Mouse (Mus musculus) kidney, adult 2 months (tissue): ENCODE results near the gene Ralgapa2.

Source experiments
- CTCF ChIP-seq: fragments of 200-500 bp; conservative IDR thresholded peaks from 2 replicates; pipeline ENCODE4 v1.5.1; 2011; ENCODE audit warnings: low read depth, mild to moderate bottlenecking, control low read depth, low read length, moderate library complexity, mixed read lengths; ENCODE audit not compliant: insufficient read depth, insufficient read length
- POLR2A ChIP-seq: fragments of 200-500 bp; IDR thresholded peaks from one replicate; pipeline ENCODE4 v1.6.1; 2011; ENCODE audit warnings: low read depth, low read length, control low read depth

DNA sequence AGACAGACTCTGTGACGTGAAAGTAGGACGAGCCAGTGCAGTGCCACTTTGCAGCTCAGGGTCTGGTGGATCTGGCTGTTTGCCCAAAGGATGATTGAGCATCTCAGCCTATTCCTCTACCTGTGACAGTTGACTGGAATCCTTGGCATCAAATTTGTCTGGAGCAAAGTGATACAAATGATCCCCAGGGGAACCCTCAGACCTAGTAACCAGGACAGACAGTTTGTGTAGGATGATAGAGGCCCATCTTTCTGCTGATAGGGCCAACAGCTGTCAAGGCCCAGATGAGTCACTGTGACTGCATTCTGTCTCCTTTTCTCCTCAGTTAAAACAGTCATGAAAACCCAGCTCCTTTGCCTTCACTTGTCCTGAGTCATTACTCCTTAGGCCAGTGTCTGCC, 41.6 kb upstream of the Ralgapa2 start:
- TF ChIP-seq CTCF (no peak), POLR2A (no peak)
